Mouse (Mus musculus): ENCODE data around the gene Anapc1.

GRCm38 (mm10) chr2:128680661-128681060 is 6.5 kb downstream of the Anapc1 start:
- no peak for TF ChIP-seq CTCF (IDR thresholded peaks at IDR 0.05 in 2 of 3, conservative IDR thresholded peaks at IDR 0.05 in 1 of 3; ENCODE audit: control insufficient read depth in 1 of 3, insufficient read depth in 1 of 3, low read depth in 2 of 3, low read length in 3 of 3, poor library complexity in 1 of 3, severe bottlenecking in 1 of 3)
- no peak for TF ChIP-seq POLR2A (IDR thresholded peaks at IDR 0.05; ENCODE audit: control insufficient read depth in 1 of 2, insufficient read depth in 1 of 2, low read depth in 1 of 2, low read length in 2 of 2, poor library complexity in 1 of 2)
- TF ChIP-seq MAFK (IDR thresholded peaks at IDR 0.05; ENCODE audit: borderline replicate concordance, low read depth, low read length) = no peak

Data from MEL (cell line).